Mouse (Mus musculus) thymus, adult 2 months (tissue): ENCODE results near the gene Iqsec3.

Source experiments
- CTCF ChIP-seq: fragments of 200-500 bp; IDR thresholded peaks from 2 replicates; pipeline ENCODE4 v1.5.1; 2012; ENCODE audit warnings: mild to moderate bottlenecking, control low read depth, low read length, moderate library complexity, borderline replicate concordance; ENCODE audit not compliant: control insufficient read depth, poor library complexity, insufficient read depth; ENCODE audit errors: extremely low read depth
- POLR2A ChIP-seq: fragments of 200-500 bp; IDR thresholded peaks from 2 replicates; pipeline ENCODE4 v1.6.1; 2012; ENCODE audit warnings: mild to moderate bottlenecking, low read length, control low read depth, moderate library complexity; ENCODE audit not compliant: control insufficient read depth, poor library complexity, insufficient read depth; ENCODE audit errors: extremely low read depth

DNA sequence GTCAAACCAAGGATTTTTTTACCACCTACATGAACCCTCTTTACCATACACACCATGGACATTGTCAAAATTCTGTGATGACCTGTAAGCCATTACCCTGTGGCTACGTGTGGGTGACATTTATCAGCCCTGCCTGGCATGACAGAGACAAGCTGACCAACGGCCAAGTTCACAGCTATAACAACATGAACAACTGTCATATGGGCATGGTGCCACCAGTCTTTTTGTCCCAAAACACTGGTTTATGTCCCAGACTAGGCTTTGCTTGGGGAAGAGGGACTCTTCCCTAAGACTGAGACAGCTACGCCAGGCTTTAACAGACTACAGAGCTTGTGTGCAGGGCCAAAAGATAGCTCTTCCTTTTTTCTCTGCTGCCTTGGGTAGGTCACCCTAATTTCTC lies 16.8 kb downstream of the Iqsec3 start:
- no peak for TF ChIP-seq POLR2A
- no peak for TF ChIP-seq CTCF
